Mouse (Mus musculus) cerebellum, adult 2 months (tissue): ENCODE measurements around the gene Arhgef19.

Experiments used
- CTCF ChIP-seq: fragments of 200-500 bp; IDR thresholded peaks from 2 replicates; pipeline ENCODE4 v1.5.1; 2011; ENCODE audit warnings: low read depth, mild to moderate bottlenecking, control low read depth, low read length, moderate library complexity, borderline replicate concordance; ENCODE audit not compliant: insufficient read depth
- POLR2A ChIP-seq: fragments of 200-500 bp; IDR thresholded peaks from 2 replicates; pipeline ENCODE4 v1.6.1; 2011; ENCODE audit warnings: low read length, control low read depth, borderline replicate concordance; ENCODE audit not compliant: insufficient read depth

DNA sequence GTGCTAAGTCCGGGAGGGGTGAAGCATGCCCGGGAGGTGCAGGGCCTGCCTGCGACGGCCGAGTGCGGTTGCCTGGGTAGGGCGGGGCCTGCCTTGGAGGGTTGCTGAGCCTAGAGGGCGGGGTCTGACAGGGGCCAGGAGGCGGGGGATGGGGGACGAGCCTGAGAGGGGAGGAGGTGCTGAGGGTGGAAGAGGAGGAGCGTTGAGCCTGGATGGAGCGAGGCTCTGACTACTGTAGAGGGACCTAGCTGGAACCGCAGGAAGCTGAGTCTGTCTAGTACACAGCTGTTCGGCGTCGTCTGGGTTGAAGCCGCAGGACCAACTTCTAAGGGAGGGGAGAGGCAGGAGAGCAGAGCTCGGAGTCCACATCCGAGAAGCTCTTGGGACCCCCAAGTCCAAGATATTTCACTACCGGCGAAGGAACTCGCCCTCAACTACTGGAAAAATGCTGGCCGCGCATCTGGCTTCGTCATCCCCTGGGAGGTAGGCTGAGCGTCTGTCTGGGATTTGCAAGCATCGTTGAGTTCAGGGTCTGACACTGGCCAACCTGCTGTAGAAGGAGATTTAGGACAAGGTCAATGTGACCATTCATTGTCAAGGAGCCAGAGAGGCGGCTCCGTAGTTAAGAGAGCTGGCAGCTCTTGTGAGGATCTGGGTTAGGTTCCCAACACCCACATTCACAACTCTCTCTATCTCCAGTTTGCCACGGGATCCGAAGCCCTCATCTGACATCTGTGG is at the start of gene Arhgef19:
- TF ChIP-seq POLR2A: no peak
- no peak for TF ChIP-seq CTCF
